Mouse (Mus musculus): Measurements from ENCODE around the gene Prkn. TPM values are rescaled to one million over a fixed set of nuclear protein-coding genes. Genes with fewer than 3 reads are reported as not detected.

The Prkn gene
- polyA plus RNA-seq, 1 experiment from 2014 or later = 2.2 TPM

DNA sequence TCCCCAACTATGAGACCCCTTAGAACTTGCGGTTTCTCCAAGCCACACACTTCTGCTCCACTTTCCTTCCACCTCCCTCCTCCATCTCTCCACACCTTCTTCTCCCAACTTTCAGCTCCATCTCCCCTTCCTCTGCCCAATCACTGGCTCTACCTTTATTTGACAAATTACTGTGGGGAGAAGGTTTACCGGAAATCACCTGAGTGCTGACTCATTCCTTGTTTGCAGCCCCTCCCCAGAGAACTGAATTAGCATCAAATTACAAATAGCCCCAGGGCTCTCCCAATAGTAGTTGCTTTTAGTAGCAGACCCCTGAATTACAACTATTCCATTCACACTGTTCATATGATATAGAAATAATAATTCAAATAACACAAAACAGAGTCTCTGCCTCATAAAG, 1036.1 kb downstream of the Prkn start:
- no peaks in the 10 kb centered on the region for H3K36me3 ChIP-seq (ENCODE audit: control insufficient read depth, insufficient read depth, low read length)
- no peak overlapping the region for H3K27ac ChIP-seq (ENCODE audit: low read length)
- no peaks in the 10 kb centered on the region for H3K9me3 ChIP-seq (replicated peaks; ENCODE audit: control insufficient read depth, low read length)
- no peak overlapping the region for H3K4me2 ChIP-seq (ENCODE audit: low read depth, low read length)
- no peak overlapping the region for H3K4me3 ChIP-seq (replicated peaks; ENCODE audit: low read length)
- H3K9ac ChIP-seq (ENCODE audit: low read length) = no peak overlapping the region
- 73% methylated on average over 2 of the region's 2 CpGs for WGBS
- H3K4me1 ChIP-seq (ENCODE audit: control insufficient read depth, insufficient read depth, low read length) = no peaks in the 10 kb centered on the region
- ATAC-seq (ENCODE audit: insufficient read depth, low FRiP score) = no peak
- H3K27me3 ChIP-seq (ENCODE audit: control insufficient read depth, insufficient read depth, low read length) = no peaks in the 10 kb centered on the region

DNA sequence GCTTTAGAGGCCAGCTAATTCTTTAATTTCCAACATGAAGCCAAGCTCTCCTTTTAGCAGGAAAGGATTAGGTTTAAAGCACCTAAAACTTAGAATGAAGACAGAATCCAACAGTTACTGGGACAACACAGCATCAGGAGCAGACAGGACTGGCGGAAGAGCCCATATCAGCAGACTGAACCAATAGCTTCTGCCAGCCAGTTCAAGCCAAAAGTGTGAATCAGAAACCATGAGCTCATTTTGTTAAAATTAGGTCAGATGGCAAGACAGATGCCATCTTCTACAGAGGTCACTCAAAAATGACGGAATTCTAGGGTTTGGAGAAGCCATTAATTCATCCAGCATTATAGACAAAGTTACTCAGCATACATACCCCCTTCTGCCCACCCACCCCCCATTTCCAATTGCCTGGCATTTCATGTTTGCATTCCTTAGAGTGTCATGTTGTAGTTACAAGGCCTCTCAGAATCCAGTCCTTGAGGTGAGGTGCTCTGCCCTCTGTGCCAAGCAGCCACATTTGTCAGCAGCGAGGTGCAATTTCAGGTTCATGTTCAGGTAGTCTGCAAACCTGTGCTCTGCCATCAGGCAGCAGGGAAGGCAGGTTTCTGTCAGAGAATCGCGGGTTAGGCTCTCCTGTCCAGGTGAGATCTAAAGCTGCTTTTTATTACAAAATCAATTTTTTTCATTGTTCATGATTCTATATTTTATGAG, 1041.1 kb downstream of the Prkn start:
- no peak overlapping the region for H3K27ac ChIP-seq (ENCODE audit: low read length)
- H3K36me3 ChIP-seq (ENCODE audit: control insufficient read depth, insufficient read depth, low read length) = no peaks in the 10 kb centered on the region
- no peak overlapping the region for H3K4me3 ChIP-seq (replicated peaks; ENCODE audit: low read length)
- H3K9me3 ChIP-seq (replicated peaks; ENCODE audit: control insufficient read depth, low read length) = no peaks in the 10 kb centered on the region
- no peak overlapping the region for H3K4me2 ChIP-seq (ENCODE audit: low read depth, low read length)
- no peaks in the 10 kb centered on the region for H3K4me1 ChIP-seq (ENCODE audit: control insufficient read depth, insufficient read depth, low read length)
- H3K27me3 ChIP-seq (ENCODE audit: control insufficient read depth, insufficient read depth, low read length) = no peaks in the 10 kb centered on the region
- 85% methylated on average over 5 of the region's 5 CpGs for WGBS
- no peak for ATAC-seq (ENCODE audit: insufficient read depth, low FRiP score)
- no peak overlapping the region for H3K9ac ChIP-seq (ENCODE audit: low read length)

DNA sequence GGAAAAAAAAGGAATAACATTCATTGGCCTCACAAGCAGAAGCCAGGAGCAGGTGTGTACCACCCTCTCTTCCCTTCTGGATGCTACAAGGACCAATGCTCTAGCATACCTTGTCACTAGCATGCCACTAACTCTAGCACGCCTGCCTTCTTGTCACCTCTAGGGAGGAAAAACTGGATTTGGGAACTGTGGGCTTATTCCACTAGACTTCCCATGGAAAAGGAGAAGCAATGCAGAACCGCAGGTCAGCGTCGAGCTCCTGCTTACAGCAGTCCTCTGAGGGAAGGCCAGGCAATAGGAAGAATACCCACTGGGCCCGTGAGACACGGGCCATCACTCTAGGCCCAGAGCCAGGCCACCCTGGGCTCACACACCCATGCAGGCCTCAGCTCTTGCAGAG, 1045.4 kb downstream of the Prkn start:
- 90% methylated on average over 6 of the region's 6 CpGs for WGBS
- Histone ChIP-seq H3K4me3 (replicated peaks; ENCODE audit: low read length) (no peak overlapping the region), H3K9me3 (replicated peaks; ENCODE audit: control insufficient read depth, low read length) (no peaks in the 10 kb centered on the region), H3K4me1 (ENCODE audit: control insufficient read depth, insufficient read depth, low read length) (no peaks in the 10 kb centered on the region), H3K27ac (ENCODE audit: low read length) (no peak overlapping the region), H3K27me3 (ENCODE audit: control insufficient read depth, insufficient read depth, low read length) (no peaks in the 10 kb centered on the region), H3K4me2 (ENCODE audit: low read depth, low read length) (no peak overlapping the region), H3K36me3 (ENCODE audit: control insufficient read depth, insufficient read depth, low read length) (no peaks in the 10 kb centered on the region), H3K9ac (ENCODE audit: low read length) (no peak overlapping the region)
- ATAC-seq (ENCODE audit: insufficient read depth, low FRiP score) = no peak

DNA sequence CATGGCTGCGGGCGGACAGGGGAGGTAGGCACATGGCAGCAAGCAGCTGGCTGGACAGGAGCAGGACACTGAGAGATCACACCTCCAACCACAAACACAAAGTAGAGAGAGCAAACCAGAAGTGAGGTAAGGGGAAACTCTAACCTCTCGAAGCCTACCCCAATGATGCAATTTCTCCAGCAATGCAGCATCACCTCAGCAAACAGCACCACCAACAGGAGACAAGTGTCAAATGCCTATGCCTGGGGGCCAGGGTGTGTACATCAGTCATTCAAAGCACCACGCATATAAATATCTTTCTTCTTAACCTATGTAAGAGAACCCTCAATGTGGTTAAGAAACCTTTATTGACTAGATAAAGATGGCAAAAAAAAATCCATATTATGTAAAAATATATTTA, 1046.8 kb downstream of the Prkn start:
- Histone ChIP-seq H3K4me3 (replicated peaks; ENCODE audit: low read length) (no peak overlapping the region), H3K27me3 (ENCODE audit: control insufficient read depth, insufficient read depth, low read length) (no peaks in the 10 kb centered on the region), H3K36me3 (ENCODE audit: control insufficient read depth, insufficient read depth, low read length) (no peaks in the 10 kb centered on the region), H3K4me2 (ENCODE audit: low read depth, low read length) (no peak overlapping the region), H3K27ac (ENCODE audit: low read length) (no peak overlapping the region), H3K9me3 (replicated peaks; ENCODE audit: control insufficient read depth, low read length) (no peaks in the 10 kb centered on the region), H3K4me1 (ENCODE audit: control insufficient read depth, insufficient read depth, low read length) (no peaks in the 10 kb centered on the region), H3K9ac (ENCODE audit: low read length) (no peak overlapping the region)
- ATAC-seq (ENCODE audit: insufficient read depth, low FRiP score) = no peak
- 77% methylated on average over 4 of the region's 4 CpGs for WGBS

DNA sequence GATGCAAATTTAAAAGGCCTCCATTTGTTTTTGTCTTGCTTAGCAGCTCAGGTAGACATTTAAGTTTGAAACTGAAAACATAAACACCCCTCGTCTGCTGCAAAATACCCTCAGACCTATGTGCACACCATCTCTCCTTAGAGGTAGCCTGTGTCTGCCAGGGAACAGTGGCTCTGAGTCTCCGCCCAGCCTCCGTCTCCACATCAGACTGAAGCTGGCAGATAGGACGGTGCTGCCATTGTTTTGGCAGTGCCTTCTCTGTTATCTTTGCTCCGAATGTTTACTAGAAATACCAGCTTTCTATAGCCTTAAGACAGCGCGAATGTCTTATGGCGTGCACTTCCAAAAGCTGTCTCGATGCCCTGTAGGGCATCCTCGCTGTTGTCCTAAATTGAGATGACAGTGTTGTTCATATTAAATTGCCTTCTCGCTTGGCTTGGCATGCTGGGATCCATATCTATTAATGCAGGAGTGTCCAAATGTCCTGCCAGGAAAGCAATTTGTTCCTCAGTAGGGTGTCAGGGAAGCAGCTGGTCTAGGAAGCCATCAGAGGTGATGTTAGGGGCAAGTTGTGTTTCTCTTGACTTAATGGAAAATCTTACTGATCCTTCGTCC, 1047.5 kb downstream of the Prkn start:
- 75% methylated on average over 12 of the region's 12 CpGs for WGBS
- H3K27ac ChIP-seq (ENCODE audit: low read length) = no peak overlapping the region
- ATAC-seq (ENCODE audit: insufficient read depth, low FRiP score) = no peak
- no peaks in the 10 kb centered on the region for H3K9me3 ChIP-seq (replicated peaks; ENCODE audit: control insufficient read depth, low read length)
- H3K4me1 ChIP-seq (ENCODE audit: control insufficient read depth, insufficient read depth, low read length) = no peaks in the 10 kb centered on the region
- H3K36me3 ChIP-seq (ENCODE audit: control insufficient read depth, insufficient read depth, low read length) = no peaks in the 10 kb centered on the region
- H3K9ac ChIP-seq (ENCODE audit: low read length) = no peak overlapping the region
- H3K27me3 ChIP-seq (ENCODE audit: control insufficient read depth, insufficient read depth, low read length) = no peaks in the 10 kb centered on the region
- no peak overlapping the region for H3K4me2 ChIP-seq (ENCODE audit: low read depth, low read length)
- H3K4me3 ChIP-seq (replicated peaks; ENCODE audit: low read length) = no peak overlapping the region

DNA sequence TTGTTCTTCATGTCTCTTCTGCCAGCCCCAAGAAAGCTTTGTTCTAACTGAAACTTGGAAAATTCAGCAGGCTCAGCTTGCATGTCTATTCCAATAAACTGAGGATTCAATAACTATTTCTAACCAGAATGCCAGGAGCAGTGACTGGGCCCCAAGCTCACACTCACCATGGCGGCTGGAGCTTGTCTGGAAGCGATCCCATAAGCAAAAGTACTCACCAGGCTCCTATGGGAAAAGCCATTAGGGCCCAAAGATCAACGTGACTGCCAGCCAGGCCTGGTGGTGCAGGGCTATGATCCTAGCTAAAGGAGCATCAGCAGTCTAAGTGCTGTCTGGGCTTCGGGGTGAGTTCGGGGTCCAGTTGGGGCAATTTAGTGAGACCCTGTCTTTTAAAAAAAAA, 1048.6 kb downstream of the Prkn start:
- no peak overlapping the region for H3K9ac ChIP-seq (ENCODE audit: low read length)
- no peak for ATAC-seq (ENCODE audit: insufficient read depth, low FRiP score)
- no peaks in the 10 kb centered on the region for H3K27me3 ChIP-seq (ENCODE audit: control insufficient read depth, insufficient read depth, low read length)
- no peak overlapping the region for H3K4me2 ChIP-seq (ENCODE audit: low read depth, low read length)
- no peaks in the 10 kb centered on the region for H3K9me3 ChIP-seq (replicated peaks; ENCODE audit: control insufficient read depth, low read length)
- H3K36me3 ChIP-seq (ENCODE audit: control insufficient read depth, insufficient read depth, low read length) = no peaks in the 10 kb centered on the region
- no peak overlapping the region for H3K27ac ChIP-seq (ENCODE audit: low read length)
- H3K4me3 ChIP-seq (replicated peaks; ENCODE audit: low read length) = no peak overlapping the region
- no peaks in the 10 kb centered on the region for H3K4me1 ChIP-seq (ENCODE audit: control insufficient read depth, insufficient read depth, low read length)
- 77% methylated on average over 5 of the region's 5 CpGs for WGBS

DNA sequence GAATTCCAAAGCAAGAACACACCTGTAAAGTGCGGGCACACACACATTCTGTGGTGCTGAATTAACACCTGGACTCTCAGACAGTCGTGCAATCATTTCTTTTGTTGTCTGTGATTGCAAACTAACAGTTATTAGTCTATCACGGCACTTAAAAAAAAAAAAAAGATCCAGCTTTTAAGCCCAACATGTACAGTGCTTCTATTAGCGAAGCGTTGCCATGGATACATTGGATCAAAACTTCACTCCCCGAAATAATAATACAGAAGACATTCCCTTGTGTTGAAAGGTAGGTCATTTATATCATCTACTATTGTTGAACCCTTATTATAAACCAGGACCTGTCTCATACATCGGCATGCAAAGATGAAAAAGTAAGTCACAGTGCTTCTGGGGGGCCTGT, 1060.1 kb downstream of the Prkn start:
- Histone ChIP-seq H3K27ac (ENCODE audit: low read length) (no peak overlapping the region), H3K4me1 (ENCODE audit: control insufficient read depth, insufficient read depth, low read length) (no peaks in the 10 kb centered on the region), H3K9ac (ENCODE audit: low read length) (no peak overlapping the region), H3K9me3 (replicated peaks; ENCODE audit: control insufficient read depth, low read length) (no peaks in the 10 kb centered on the region), H3K36me3 (ENCODE audit: control insufficient read depth, insufficient read depth, low read length) (no peaks in the 10 kb centered on the region), H3K27me3 (ENCODE audit: control insufficient read depth, insufficient read depth, low read length) (no peaks in the 10 kb centered on the region), H3K4me3 (replicated peaks; ENCODE audit: low read length) (no peak overlapping the region), H3K4me2 (ENCODE audit: low read depth, low read length) (no peak overlapping the region)
- whole genome bisulfite sequencing = 77% methylated on average over 7 of the region's 7 CpGs
- ATAC-seq (ENCODE audit: insufficient read depth, low FRiP score) = no peak

DNA sequence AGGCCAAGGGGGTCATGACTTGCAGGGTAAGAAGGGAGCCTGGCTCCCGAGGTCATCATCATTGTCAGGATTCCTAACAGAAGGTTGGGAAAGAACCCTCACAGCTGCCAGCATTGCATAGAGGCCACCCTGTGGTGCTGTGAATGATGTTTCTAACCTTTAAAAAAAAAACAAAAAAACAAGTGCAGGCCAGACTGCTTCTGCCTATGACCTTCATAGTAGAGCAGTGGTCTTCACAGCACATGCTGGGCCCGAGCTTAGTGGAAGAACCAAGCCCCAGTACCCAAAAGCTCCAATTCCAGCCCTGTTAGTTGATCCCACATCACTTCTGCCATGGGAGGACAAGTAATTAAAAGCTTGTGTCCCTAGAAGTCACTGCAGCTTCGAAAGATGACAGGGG, 1061.5 kb downstream of the Prkn start:
- no peak overlapping the region for H3K4me3 ChIP-seq (replicated peaks; ENCODE audit: low read length)
- 76% methylated on average over 3 of the region's 3 CpGs for WGBS
- no peaks in the 10 kb centered on the region for H3K4me1 ChIP-seq (ENCODE audit: control insufficient read depth, insufficient read depth, low read length)
- no peaks in the 10 kb centered on the region for H3K27me3 ChIP-seq (ENCODE audit: control insufficient read depth, insufficient read depth, low read length)
- no peak overlapping the region for H3K27ac ChIP-seq (ENCODE audit: low read length)
- no peak overlapping the region for H3K9ac ChIP-seq (ENCODE audit: low read length)
- H3K9me3 ChIP-seq (replicated peaks; ENCODE audit: control insufficient read depth, low read length) = no peaks in the 10 kb centered on the region
- no peak for ATAC-seq (ENCODE audit: insufficient read depth, low FRiP score)
- H3K36me3 ChIP-seq (ENCODE audit: control insufficient read depth, insufficient read depth, low read length) = no peaks in the 10 kb centered on the region
- no peak overlapping the region for H3K4me2 ChIP-seq (ENCODE audit: low read depth, low read length)

DNA sequence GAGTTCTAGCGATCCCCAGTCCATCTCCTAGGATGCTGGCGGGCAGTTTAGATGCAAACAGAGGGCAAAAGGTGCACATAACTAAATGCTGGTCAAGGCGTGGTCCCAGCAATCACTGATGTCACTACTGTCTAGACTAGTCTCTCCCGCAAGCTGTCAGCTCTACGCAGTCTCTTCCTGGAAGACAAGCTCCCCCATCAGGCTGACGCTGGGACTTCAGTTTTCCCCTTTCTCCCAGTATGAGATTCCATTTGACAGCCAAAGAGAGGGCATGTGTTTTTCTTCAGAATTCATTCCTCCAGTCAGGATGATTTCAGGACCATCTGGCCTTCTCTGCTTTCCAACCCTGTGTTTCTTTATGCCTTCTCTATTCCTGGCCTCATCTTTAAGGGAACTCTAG, 1062.8 kb downstream of the Prkn start:
- no peaks in the 10 kb centered on the region for H3K9me3 ChIP-seq (replicated peaks; ENCODE audit: control insufficient read depth, low read length)
- H3K4me3 ChIP-seq (replicated peaks; ENCODE audit: low read length) = no peak overlapping the region
- H3K9ac ChIP-seq (ENCODE audit: low read length) = no peak overlapping the region
- no peak for ATAC-seq (ENCODE audit: insufficient read depth, low FRiP score)
- H3K4me2 ChIP-seq (ENCODE audit: low read depth, low read length) = no peak overlapping the region
- no peak overlapping the region for H3K27ac ChIP-seq (ENCODE audit: low read length)
- no peaks in the 10 kb centered on the region for H3K27me3 ChIP-seq (ENCODE audit: control insufficient read depth, insufficient read depth, low read length)
- H3K4me1 ChIP-seq (ENCODE audit: control insufficient read depth, insufficient read depth, low read length) = no peaks in the 10 kb centered on the region
- H3K36me3 ChIP-seq (ENCODE audit: control insufficient read depth, insufficient read depth, low read length) = no peaks in the 10 kb centered on the region
- WGBS = 52% methylated on average over 6 of the region's 6 CpGs

All from stomach, embryonic 16.5 days (tissue).